Mouse (Mus musculus) stomach, postnatal 0 days (tissue): Measurements from ENCODE around the gene Taf1d. TPM values are rescaled to one million over a fixed set of nuclear protein-coding genes. Genes with fewer than 3 reads are reported as not detected.

ENCODE experiments used
- ATAC-seq: fragments of 200-750 bp; cut with Nextera tagmentation; 2 replicates; pipeline ENCODE4 v1.8.0; 2017; ENCODE audit not compliant: low FRiP score, low TSS enrichment
- DNase-seq: peaks from one replicate; pipeline ENCODE4 v3.0.0-alpha.2; 2016; ENCODE audit warnings: low spot score
- H3K27ac ChIP-seq: fragments of 300-500 bp; sonication (generic); replicated peaks from 2 replicates; pipeline ENCODE4 v1.5.1; 2014; ENCODE audit warnings: mild to moderate bottlenecking, control low read depth
- H3K27me3 ChIP-seq: fragments of 300-500 bp; sonication (generic); 2 replicates; pipeline ENCODE4 v1.6.1; 2014; ENCODE audit warnings: low read length; ENCODE audit not compliant: control insufficient read depth, insufficient read depth
- H3K36me3 ChIP-seq: fragments of 300-500 bp; sonication (generic); 2 replicates; pipeline ENCODE4 v1.6.1; 2014; ENCODE audit warnings: low read length, mixed read lengths; ENCODE audit not compliant: control insufficient read depth, insufficient read depth
- H3K4me1 ChIP-seq: fragments of 300-500 bp; sonication (generic); replicated peaks from 2 replicates; pipeline ENCODE4 v1.6.1; 2014; ENCODE audit warnings: antibody characterized with exemption; ENCODE audit not compliant: control insufficient read depth, insufficient read depth
- H3K4me2 ChIP-seq: fragments of 300-500 bp; sonication (generic); replicated peaks from 2 replicates; pipeline ENCODE4 v1.6.1; 2014; ENCODE audit warnings: low read depth, mild to moderate bottlenecking, control low read depth, moderate library complexity
- H3K4me3 ChIP-seq: fragments of 300-500 bp; sonication (generic); 2 replicates; pipeline ENCODE4 v1.5.1; 2014; ENCODE audit warnings: low read depth, low read length, control low read depth
- H3K9ac ChIP-seq: fragments of 300-500 bp; sonication (generic); 2 replicates; pipeline ENCODE4 v1.6.1; 2014; ENCODE audit warnings: mild to moderate bottlenecking, low read length, control low read depth, mixed read lengths
- H3K9me3 ChIP-seq: fragments of 300-500 bp; sonication (generic); 2 replicates; pipeline ENCODE4 v1.6.1; 2016; ENCODE audit warnings: low read length; ENCODE audit not compliant: control insufficient read depth
- CTCF ChIP-seq: IDR thresholded peaks from 2 replicates; pipeline ENCODE4 v1.5.1; 2016; ENCODE audit warnings: antibody characterized with exemption, low read depth, mild to moderate bottlenecking, moderate library complexity
- EP300 ChIP-seq: optimal IDR thresholded peaks from 2 replicates; pipeline ENCODE3; 2016; ENCODE audit warnings: antibody characterized with exemption
- WGBS: fragments of 180-500 bp; shearing (Covaris S2); extraction: QIAGEN DNeasy Blood & Tissue Kit; methylation state at CpG from one replicate; pipeline ENCODE4 v1.1.7; 2014; 5-methylcytosine and 5-hydroxymethylcytosine counted together
- polyA plus RNA-seq: library from polyadenylated mRNA; unstranded; fragments of >200 nt; fragmentation: Nextera tagmentation; extraction: Ambion mirVana; gene quantifications from 2 replicates; pipeline ENCODE4 v1.2.1, GENCODE M21; 2015

Taf1d gene
- polyA plus RNA-seq, 1 experiment from 2014 or later: 41.1 TPM

GRCm38 (mm10) chr9:15288402-15288801, 17.6 kb upstream of the Taf1d start:
- no peak overlapping the region for H3K4me3 ChIP-seq
- H3K4me1 ChIP-seq: no peaks in the 10 kb centered on the region
- no peaks in the 10 kb centered on the region for H3K9me3 ChIP-seq
- H3K9ac ChIP-seq: no peak overlapping the region
- H3K36me3 ChIP-seq: 0 out of 2 replicates have a peak, but pooled peaks cover 2% of the 10 kb centered on the region
- H3K4me2 ChIP-seq: no peak overlapping the region
- ATAC-seq: no peak
- no peaks in the 10 kb centered on the region for H3K27me3 ChIP-seq
- no peak overlapping the region for H3K27ac ChIP-seq
- no peak for DNase-seq
- TF ChIP-seq EP300 (no peak), CTCF (no peak)
- 90% methylated on average over 3 of the region's 3 CpGs for WGBS

GRCm38 (mm10) chr9:15289251-15289650, 16.8 kb upstream of the Taf1d start:
- DNase-seq (no peak), ATAC-seq (no peak)
- 77% methylated on average over 6 of the region's 6 CpGs for WGBS
- Histone ChIP-seq H3K36me3 (0 out of 2 replicates have a peak, but pooled peaks cover 2% of the 10 kb centered on the region), H3K4me2 (no peak overlapping the region), H3K27ac (no peak overlapping the region), H3K9me3 (no peaks in the 10 kb centered on the region), H3K27me3 (no peaks in the 10 kb centered on the region), H3K9ac (no peak overlapping the region), H3K4me1 (no peaks in the 10 kb centered on the region), H3K4me3 (no peak overlapping the region)
- TF ChIP-seq CTCF (no peak), EP300 (no peak)

- Histone ChIP-seq H3K4me1 (no peaks in the 10 kb centered on the region), H3K36me3 (no peaks in the 10 kb centered on the region), H3K27me3 (no peaks in the 10 kb centered on the region), H3K4me2 (no peak overlapping the region), H3K9me3 (no peaks in the 10 kb centered on the region), H3K4me3 (no peak overlapping the region), H3K9ac (no peak overlapping the region), H3K27ac (no peak overlapping the region)
- DNase-seq (no peak), ATAC-seq (no peak)
- 83% methylated on average over 7 of the region's 7 CpGs for WGBS
- TF ChIP-seq EP300: no peak
- no peak for TF ChIP-seq CTCF
Observed at GRCm38 (mm10) chr9:15297112-15297511, 8.9 kb upstream of the Taf1d start.

- H3K27ac ChIP-seq: no peak overlapping the region
- ATAC-seq: no peak
- H3K9ac ChIP-seq: no peak overlapping the region
- no peak overlapping the region for H3K4me3 ChIP-seq
- TF ChIP-seq EP300: no peak
- no peak for TF ChIP-seq CTCF
- H3K27me3 ChIP-seq: no peaks in the 10 kb centered on the region
- no peaks in the 10 kb centered on the region for H3K9me3 ChIP-seq
- H3K4me2 ChIP-seq: no peak overlapping the region
- 21% methylated on average over 2 of the region's 2 CpGs for WGBS
- no peaks in the 10 kb centered on the region for H3K36me3 ChIP-seq
- no peaks in the 10 kb centered on the region for H3K4me1 ChIP-seq
- no peak for DNase-seq
Observed at GRCm38 (mm10) chr9:15298451-15298850, 7.6 kb upstream of the Taf1d start.

- WGBS: 78% methylated on average over 5 of the region's 5 CpGs
- Histone ChIP-seq H3K4me3 (no peak overlapping the region), H3K36me3 (no peaks in the 10 kb centered on the region), H3K9ac (no peak overlapping the region), H3K27ac (no peak overlapping the region), H3K4me1 (no peaks in the 10 kb centered on the region), H3K27me3 (no peaks in the 10 kb centered on the region), H3K4me2 (no peak overlapping the region), H3K9me3 (no peaks in the 10 kb centered on the region)
- DNase-seq: no peak
- ATAC-seq: no peak
- TF ChIP-seq EP300 (no peak), CTCF (no peak)
Observed at GRCm38 (mm10) chr9:15300056-15300455, 6.0 kb upstream of the Taf1d start.

GRCm38 (mm10) chr9:15301399-15301798, 4.6 kb upstream of the Taf1d start:
- DNase-seq (peak; percentile 68), ATAC-seq (peak; percentile 81)
- Histone ChIP-seq H3K27ac (peak overlapping the region; percentile 53), H3K9me3 (no peaks in the 10 kb centered on the region), H3K4me3 (no peak overlapping the region), H3K4me2 (peak overlapping the region; percentile 5; the same call in 1 of the 2 replicates), H3K4me1 (no peaks in the 10 kb centered on the region), H3K36me3 (no peaks in the 10 kb centered on the region), H3K9ac (no peak overlapping the region), H3K27me3 (no peaks in the 10 kb centered on the region)
- TF ChIP-seq CTCF (no peak), EP300 (no peak)
- 14% methylated on average over 6 of the region's 6 CpGs for WGBS
